Mouse (Mus musculus) gastrocnemius, adult 2 months (tissue): ENCODE measurements at regions not wholly inside any gene's neighbourhood (a gene's known extent, or its start where the extent isn't known, plus 50 kb on each side); places are given as distances from the start of the nearest gene placed in this dataset.

ENCODE experiments used
- DNase-seq: peaks from one replicate; pipeline ENCODE4 v3.0.0; 2022
- H3K27ac ChIP-seq: fragments of 200-600 bp; 2 replicates; pipeline ENCODE4 v1.8.1; 2022; ENCODE audit warnings: mild to moderate bottlenecking
- H3K4me3 ChIP-seq: fragments of 200-600 bp; 2 replicates; pipeline ENCODE4 v1.8.1; 2022; ENCODE audit warnings: mild to moderate bottlenecking, moderate library complexity
- CTCF ChIP-seq: fragments of 200-600 bp; IDR thresholded peaks from 2 replicates; pipeline ENCODE4 v1.8.1; 2022; ENCODE audit warnings: antibody characterized with exemption, mild to moderate bottlenecking, moderate library complexity
- intact Hi-C: fragments of 180-260 bp; cut with DNase I; formaldehyde crosslinking; loops from one replicate; pipeline ENCODE4 v1.15.1; 2025

DNA sequence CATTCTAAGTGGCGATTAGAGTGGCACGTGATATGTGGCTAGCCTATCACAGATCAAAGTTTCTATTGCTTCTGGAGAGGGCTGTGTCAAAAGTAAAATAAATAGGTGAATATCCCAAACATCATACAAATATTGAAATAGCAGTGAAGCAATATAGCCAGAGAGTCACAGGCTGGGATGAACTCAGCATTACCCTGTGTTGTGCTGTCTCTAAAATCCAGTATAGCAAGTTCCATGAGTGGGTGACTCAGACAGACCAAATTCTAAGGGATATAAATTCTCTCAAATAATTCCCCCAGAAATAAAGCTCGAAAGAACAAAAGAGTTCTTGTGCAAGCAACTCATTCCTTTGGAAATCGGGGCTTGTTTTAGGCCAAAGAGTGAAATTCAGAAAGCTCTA, 943.2 kb downstream of the Diaph3 start:
- TF ChIP-seq CTCF: no peak
- intact Hi-C loops: no loop called here
- no peak overlapping the region for H3K27ac ChIP-seq
- DNase-seq: no peak
- no peak overlapping the region for H3K4me3 ChIP-seq

DNA sequence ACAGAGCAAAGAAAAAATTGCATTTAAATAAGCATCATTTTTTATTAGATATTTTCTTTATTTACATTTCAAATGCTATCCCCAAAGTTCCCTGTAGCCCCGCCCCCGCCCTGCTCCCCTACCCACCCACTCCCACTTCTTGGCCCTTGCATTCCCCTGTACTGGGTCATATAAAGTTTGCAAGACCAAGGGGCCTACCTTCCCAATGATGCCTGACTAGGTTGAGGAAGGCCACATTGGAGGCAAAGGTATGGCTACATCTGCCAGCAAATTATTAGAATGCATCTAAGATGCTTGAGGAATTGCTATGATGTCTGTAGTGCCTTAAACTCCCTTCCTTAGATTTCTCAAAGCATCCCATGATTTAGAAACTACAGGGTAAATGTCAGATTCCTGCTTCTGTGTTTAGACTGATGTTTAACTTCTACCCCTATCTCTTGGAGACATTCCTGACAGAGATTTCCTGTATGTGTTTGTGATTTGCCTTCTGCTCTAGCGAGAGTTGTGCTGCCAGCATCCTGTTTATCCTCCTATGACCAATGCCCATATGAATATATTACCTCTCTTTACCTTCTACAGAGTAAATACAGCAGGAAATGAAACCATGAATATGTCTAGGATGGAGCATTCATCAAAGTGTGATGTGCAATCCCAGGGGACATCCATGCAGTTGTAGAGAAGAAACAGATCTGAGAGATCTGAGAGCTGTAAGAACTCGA, 956.2 kb downstream of the Diaph3 start:
- Histone ChIP-seq H3K27ac (no peak overlapping the region), H3K4me3 (no peak overlapping the region)
- no peak for DNase-seq
- no peak for TF ChIP-seq CTCF
- intact Hi-C loops: no loop called here

DNA sequence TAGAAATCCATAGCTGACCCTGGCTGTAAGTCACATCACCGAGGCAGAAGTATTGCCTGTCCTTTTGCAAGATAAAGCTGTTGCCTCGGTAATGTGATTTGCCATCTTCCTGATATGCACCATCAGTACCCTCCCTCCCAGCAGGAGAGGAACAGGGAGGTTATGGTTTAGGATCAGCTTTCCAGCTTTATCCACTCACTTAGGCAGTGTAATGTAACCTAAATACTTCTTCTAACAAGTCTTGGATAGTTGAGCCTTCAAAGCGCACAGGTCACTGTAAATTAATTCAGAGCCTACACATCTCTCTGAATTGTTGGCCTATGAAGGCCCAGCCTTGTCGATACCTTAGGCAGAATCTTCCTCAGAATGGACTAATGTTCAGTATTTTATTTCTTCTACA, 962.5 kb downstream of the Diaph3 start:
- intact Hi-C loops: no loop called here
- TF ChIP-seq CTCF: no peak
- no peak overlapping the region for H3K4me3 ChIP-seq
- no peak overlapping the region for H3K27ac ChIP-seq
- DNase-seq: no peak

GRCm38 (mm10) chr14:86171118-86171517, 969.9 kb downstream of the Diaph3 start:
- TF ChIP-seq CTCF: no peak
- Histone ChIP-seq H3K27ac (no peak overlapping the region), H3K4me3 (no peak overlapping the region)
- intact Hi-C loops: no loop called here
- DNase-seq: no peak

DNA sequence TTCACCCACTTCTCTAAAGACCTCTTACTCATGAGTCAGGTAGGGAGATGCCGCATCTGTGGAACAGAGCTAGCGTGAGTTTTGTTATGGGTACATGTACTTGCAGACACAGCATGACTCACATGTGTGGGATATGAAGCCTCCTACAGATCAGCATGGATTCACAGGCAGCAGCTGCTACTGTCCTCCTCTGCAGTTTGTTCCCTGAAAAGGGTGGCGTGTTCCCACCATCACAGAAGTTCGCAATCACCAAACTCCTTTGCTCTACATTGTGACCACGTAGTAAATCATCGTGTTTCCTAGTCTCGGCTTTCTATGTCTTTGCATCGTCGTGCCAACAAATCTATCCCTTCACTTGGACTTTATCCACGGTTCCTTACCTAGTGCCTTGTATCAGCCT, 981.9 kb downstream of the Diaph3 start:
- intact Hi-C loops: no loop called here
- TF ChIP-seq CTCF: no peak
- no peak overlapping the region for H3K27ac ChIP-seq
- no peak overlapping the region for H3K4me3 ChIP-seq
- no peak for DNase-seq

- TF ChIP-seq CTCF: no peak
- Histone ChIP-seq H3K4me3 (no peak overlapping the region), H3K27ac (no peak overlapping the region)
- no peak for DNase-seq
- intact Hi-C loops: no loop called here
Measured at GRCm38 (mm10) chr14:86154688-86155087, 986.3 kb downstream of the Diaph3 start.

GRCm38 (mm10) chr14:86151276-86151675, 989.8 kb downstream of the Diaph3 start:
- no peak for TF ChIP-seq CTCF
- no peak overlapping the region for H3K4me3 ChIP-seq
- no peak for DNase-seq
- no peak overlapping the region for H3K27ac ChIP-seq
- intact Hi-C loops: no loop called here

DNA sequence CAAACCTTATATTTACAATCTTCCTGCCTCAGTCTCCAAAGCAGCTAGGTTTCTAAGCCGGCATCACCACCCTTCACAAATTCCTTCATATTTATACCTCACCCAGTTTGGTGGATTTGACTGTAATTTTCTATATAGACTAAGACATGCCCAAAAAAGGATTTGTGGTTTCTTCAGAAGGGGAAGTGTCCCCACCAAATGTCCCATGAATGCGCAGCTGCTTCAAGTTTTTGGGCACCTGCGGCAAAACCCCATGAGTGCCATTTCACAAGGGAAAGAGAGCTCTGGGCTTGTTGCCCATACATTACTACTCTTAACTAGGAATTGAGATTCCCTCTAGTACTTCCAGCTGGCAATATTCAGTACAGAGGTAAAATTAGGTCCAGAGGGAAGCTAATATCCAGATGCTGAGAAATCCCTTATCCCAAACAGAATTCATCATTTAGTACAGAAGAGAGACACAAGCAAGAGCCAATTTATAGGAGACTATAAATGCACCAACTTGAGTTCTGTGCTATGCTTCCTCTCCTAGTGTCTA, 990.6 kb downstream of the Diaph3 start:
- DNase-seq: no peak
- no peak for TF ChIP-seq CTCF
- H3K27ac ChIP-seq: no peak overlapping the region
- no peak overlapping the region for H3K4me3 ChIP-seq
- intact Hi-C loops: no loop called here

GRCm38 (mm10) chr14:86115254-86116057, 1025.6 kb downstream of the Diaph3 start:
- intact Hi-C loops: no loop called here
- Histone ChIP-seq H3K27ac (no peak overlapping the region), H3K4me3 (no peak overlapping the region)
- TF ChIP-seq CTCF: no peak
- DNase-seq: no peak

- Histone ChIP-seq H3K4me3 (no peak overlapping the region), H3K27ac (no peak overlapping the region)
- DNase-seq: no peak
- intact Hi-C loops: no loop called here
- no peak for TF ChIP-seq CTCF
Measured at GRCm38 (mm10) chr14:86101497-86101896, 1039.5 kb downstream of the Diaph3 start.

- Histone ChIP-seq H3K27ac (no peak overlapping the region), H3K4me3 (no peak overlapping the region)
- intact Hi-C loops: no loop called here
- no peak for DNase-seq
- no peak for TF ChIP-seq CTCF
Measured at GRCm38 (mm10) chr14:86070313-86071100, 1070.5 kb downstream of the Diaph3 start.

- TF ChIP-seq CTCF: no peak
- Histone ChIP-seq H3K4me3 (no peak overlapping the region), H3K27ac (no peak overlapping the region)
- no peak for DNase-seq
- intact Hi-C loops: no loop called here
Measured at GRCm38 (mm10) chr14:86069329-86069728, 1071.7 kb downstream of the Diaph3 start.

DNA sequence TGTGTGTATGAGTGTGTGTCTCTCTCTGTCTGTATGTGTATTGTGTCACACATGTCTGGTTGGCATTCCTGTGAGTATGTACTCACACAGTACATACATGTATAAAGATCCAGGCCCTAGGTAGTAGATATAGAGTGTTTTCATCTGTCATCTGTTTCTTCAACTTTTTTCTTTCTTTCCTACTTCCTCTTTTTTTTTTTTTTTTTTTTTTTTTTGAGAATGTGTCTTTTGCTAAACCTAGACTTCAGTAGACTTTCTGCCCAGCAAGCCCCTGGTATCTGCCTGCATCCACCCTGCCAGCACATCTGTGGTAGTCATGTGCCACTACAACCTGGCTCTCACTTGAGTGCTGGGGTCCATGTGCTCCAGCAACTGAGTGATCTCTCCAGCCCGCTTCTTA, 1073.3 kb downstream of the Diaph3 start:
- Histone ChIP-seq H3K27ac (no peak overlapping the region), H3K4me3 (no peak overlapping the region)
- intact Hi-C loops: no loop called here
- DNase-seq: no peak
- no peak for TF ChIP-seq CTCF
